ENCODE assay signal across 8 mouse cellular contexts in the genomic region with DNA sequence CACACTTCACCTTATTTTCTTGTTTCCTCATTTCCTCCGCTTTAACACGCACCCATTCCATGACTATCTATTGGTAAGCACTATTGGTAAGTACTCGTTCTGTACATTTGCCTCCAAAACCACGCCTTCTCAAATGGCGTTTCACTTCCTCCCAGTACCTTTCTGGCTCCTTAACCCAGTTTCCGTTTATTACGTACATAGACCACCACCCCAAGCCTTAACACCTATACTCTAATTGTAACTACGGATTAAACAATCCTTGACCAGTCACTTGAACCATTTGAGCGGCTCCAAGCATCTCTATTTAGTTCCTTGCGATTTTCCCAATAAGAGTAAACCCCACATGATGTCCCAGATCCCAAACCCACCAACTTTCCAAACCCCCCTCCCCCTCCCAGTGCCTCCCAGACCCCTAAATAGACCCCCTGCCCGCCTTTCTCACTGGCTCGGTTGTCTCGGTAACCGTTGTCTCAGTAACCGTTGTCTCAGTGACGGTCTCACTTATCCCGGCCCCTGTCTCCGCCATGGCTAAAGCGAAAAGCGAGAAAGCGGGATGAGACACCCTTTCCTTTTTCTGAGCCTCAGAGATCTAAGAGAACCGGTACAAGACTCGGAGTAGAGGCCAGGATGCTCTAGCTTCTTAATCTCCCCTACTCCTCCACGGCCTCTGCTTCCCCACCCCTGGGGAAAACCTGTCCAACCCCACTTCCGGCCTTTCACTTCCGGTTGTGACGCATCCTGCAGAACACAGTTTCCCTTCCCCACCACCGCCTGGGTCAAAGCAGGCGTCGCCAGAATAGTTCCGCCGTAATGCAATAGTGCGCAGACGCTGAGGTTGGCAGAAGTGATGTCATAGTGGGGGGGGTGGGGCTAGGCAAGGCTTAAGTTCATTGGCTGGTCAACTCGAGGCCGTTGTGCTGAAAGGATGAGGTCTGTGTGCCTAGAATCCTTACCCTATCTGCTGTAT. TPM values are rescaled to one million over a fixed set of nuclear protein-coding genes. Genes with fewer than 3 reads are reported as not detected.
DNase-seq lines count a peak whose midpoint lies in the region; ATAC-seq and TF ChIP-seq lines count a peak whose summit lies in the region.

A gene (minus strand): TSS at position 761 of the 967 bp plus-strand sequence.

- H3K27me3 ChIP-seq in heart, embryonic 12.5 days (replicated peaks): peaks cover 5% of the 10 kb centered on the region
- peaks cover 1% of the 10 kb centered on the region; the same call in 1 of the 2 replicates for H3K27me3 ChIP-seq in kidney, postnatal 0 days (ENCODE audit: insufficient read depth, low read length)
- peaks cover 22% of the 10 kb centered on the region for H3K27me3 ChIP-seq in liver, embryonic 11.5 days (replicated peaks; ENCODE audit: control insufficient read depth, insufficient read depth, low read length)
- peaks cover 4% of the 10 kb centered on the region; the same call in 1 of the 2 replicates for H3K27me3 ChIP-seq in stomach, embryonic 14.5 days (ENCODE audit: control insufficient read depth, insufficient read depth, low read length)

- no peaks in the 10 kb centered on the region for H3K9me3 ChIP-seq in heart, embryonic 12.5 days (replicated peaks)
- no peaks in the 10 kb centered on the region for H3K9me3 ChIP-seq in kidney, postnatal 0 days (replicated peaks; ENCODE audit: low read length)
- no peaks in the 10 kb centered on the region for H3K9me3 ChIP-seq in liver, embryonic 11.5 days (ENCODE audit: control insufficient read depth, low read length)
- H3K9me3 ChIP-seq in stomach, embryonic 14.5 days (ENCODE audit: control insufficient read depth, low read depth, low read length): no peaks in the 10 kb centered on the region

- H3K27ac ChIP-seq in heart, embryonic 12.5 days (ENCODE audit: poor library complexity, severe bottlenecking): peak within 1 kb of the TSS; percentile 69
- peak within 1 kb of the TSS; percentile 58; the same call in 1 of the 2 replicates for H3K27ac ChIP-seq in kidney, postnatal 0 days
- peak within 1 kb of the TSS; percentile 43 for H3K27ac ChIP-seq in liver, embryonic 11.5 days (ENCODE audit: low read depth, low read length)
- 0 out of 2 replicates have a peak within 1 kb of the TSS, but pooled peaks have one; percentile 21 for H3K27ac ChIP-seq in stomach, embryonic 14.5 days (ENCODE audit: low read length)

- peaks cover 12% of the 10 kb centered on the region for H3K4me1 ChIP-seq in heart, embryonic 12.5 days (replicated peaks)
- H3K4me1 ChIP-seq in kidney, postnatal 0 days (replicated peaks; ENCODE audit: insufficient read depth, low read length): peaks cover 4% of the 10 kb centered on the region; the same call in 1 of the 2 replicates
- no peaks in the 10 kb centered on the region for H3K4me1 ChIP-seq in liver, embryonic 11.5 days (replicated peaks; ENCODE audit: control insufficient read depth, insufficient read depth, low read length)
- peaks cover 9% of the 10 kb centered on the region; the same call in 1 of the 2 replicates for H3K4me1 ChIP-seq in stomach, embryonic 14.5 days (ENCODE audit: control insufficient read depth, insufficient read depth, low read length)

- peaks cover 26% of the 10 kb centered on the region for H3K36me3 ChIP-seq in heart, embryonic 12.5 days
- H3K36me3 ChIP-seq in kidney, postnatal 0 days (ENCODE audit: insufficient read depth, low read length): 0 out of 2 replicates have a peak, but pooled peaks cover 5% of the 10 kb centered on the region
- peaks cover 7% of the 10 kb centered on the region; the same call in 1 of the 2 replicates for H3K36me3 ChIP-seq in liver, embryonic 11.5 days (ENCODE audit: control insufficient read depth, insufficient read depth, low read length)
- peaks cover 21% of the 10 kb centered on the region for H3K36me3 ChIP-seq in stomach, embryonic 14.5 days (ENCODE audit: control insufficient read depth, insufficient read depth, low read length)

- H3K9ac ChIP-seq in heart, embryonic 12.5 days: peak within 1 kb of the TSS; percentile 86
- H3K9ac ChIP-seq in kidney, postnatal 0 days (ENCODE audit: low read depth, low read length): peak within 1 kb of the TSS; percentile 70
- H3K9ac ChIP-seq in liver, embryonic 11.5 days (ENCODE audit: low read depth, low read length): peak within 1 kb of the TSS; percentile 73
- peak within 1 kb of the TSS; percentile 67 for H3K9ac ChIP-seq in stomach, embryonic 14.5 days (replicated peaks; ENCODE audit: low read depth, low read length)

- H3K4me3 ChIP-seq in heart, embryonic 12.5 days: peak within 1 kb of the TSS; percentile 80
- peak within 1 kb of the TSS; percentile 70 for H3K4me3 ChIP-seq in kidney, postnatal 0 days (replicated peaks; ENCODE audit: low read depth, low read length)
- H3K4me3 ChIP-seq in liver, embryonic 11.5 days (ENCODE audit: low read depth, low read length): peak within 1 kb of the TSS; percentile 86
- peak within 1 kb of the TSS; percentile 77 for H3K4me3 ChIP-seq in stomach, embryonic 14.5 days (ENCODE audit: low read depth, low read length)

- DNase-seq in CD4-positive helper T cell, adult 2 months (ENCODE audit: low read depth, low spot score): peak; percentile 97
- DNase-seq in brain, embryonic 18.5 days (ENCODE audit: low read depth, low spot score): peak; percentile 99
- DNase-seq in kidney, postnatal 0 days (ENCODE audit: low spot score): peak; percentile 98
- peak; percentile 90 for DNase-seq in liver, embryonic 11.5 days (ENCODE audit: low spot score)
- DNase-seq in naive thymus-derived CD4-positive, alpha-beta T cell, adult 2 months (ENCODE audit: low read depth): peak; percentile 97

- peak within 1 kb of the TSS; percentile 75 for H3K4me2 ChIP-seq in heart, embryonic 12.5 days
- peak within 1 kb of the TSS; percentile 69 for H3K4me2 ChIP-seq in kidney, postnatal 0 days (ENCODE audit: low read length)
- H3K4me2 ChIP-seq in liver, embryonic 11.5 days: peak within 1 kb of the TSS; percentile 66
- H3K4me2 ChIP-seq in stomach, embryonic 14.5 days (replicated peaks; ENCODE audit: low read depth, low read length): peak within 1 kb of the TSS; percentile 77

- peak; percentile 98 for ATAC-seq in erythroid progenitor cell, adult 5-6 weeks (replicated peaks; ENCODE audit: low FRiP score, poor library complexity, severe bottlenecking)
- peak; percentile 97 for ATAC-seq in heart, embryonic 12.5 days (ENCODE audit: insufficient number of reproducible peaks, low FRiP score)
- ATAC-seq in kidney, postnatal 0 days (replicated peaks; ENCODE audit: low FRiP score, low read depth): peak; percentile 98
- peak; percentile 95 for ATAC-seq in liver, embryonic 11.5 days (replicated peaks; ENCODE audit: low FRiP score)
- peak; percentile 98 for ATAC-seq in stomach, embryonic 14.5 days (ENCODE audit: insufficient number of reproducible peaks, insufficient read depth, low FRiP score, low read depth)

- 2% methylated on average over 36 of the region's 36 CpGs for WGBS in heart, embryonic 12.5 days
- 2% methylated on average over 36 of the region's 36 CpGs for WGBS in kidney, postnatal 0 days
- WGBS in liver, embryonic 11.5 days: 2% methylated on average over 36 of the region's 36 CpGs
- 2% methylated on average over 36 of the region's 36 CpGs for WGBS in stomach, embryonic 14.5 days

- TF ChIP-seq CTCF in kidney, postnatal 0 days (IDR thresholded peaks at IDR 0.05; ENCODE audit: low read depth): 0 out of 2 replicates have a peak, but pooled peaks have one; percentile 1

RNA-seq across cellular contexts. Expression of the gene that starts here (rescaled TPM):
- total RNA-seq in erythroid progenitor cell, adult 5-6 weeks (2015; ENCODE audit: low replicate concordance): 8.6 and 24.3 TPM in 2 replicates
- 2.2 and 10.8 TPM in 2 replicates for total RNA-seq in erythroid progenitor cell, adult 5-6 weeks (2017; ENCODE audit: low replicate concordance)
- polyA plus RNA-seq in heart, embryonic 12.5 days (2016; fragmentation: Nextera tagmentation; extraction: Ambion mirVana): 83.2 and 83.8 TPM in 2 replicates
- polyA plus RNA-seq in kidney, postnatal 0 days (2015; fragmentation: Nextera tagmentation; extraction: Ambion mirVana): 105 and 110 TPM in 2 replicates
- polyA plus RNA-seq in liver, embryonic 11.5 days (2014; fragmentation: Nextera tagmentation; extraction: Ambion mirVana): 78.5 and 84.7 TPM in 2 replicates
- polyA plus RNA-seq in stomach, embryonic 14.5 days (2014; fragmentation: Nextera tagmentation; extraction: Ambion mirVana): 115 and 120 TPM in 2 replicates

Comparison
In these comparisons a context has a peak if more than half of its experiments do, and no peak if none do; other contexts are left out.
1. Peak in every context shown above with its lines: DNase-seq, ATAC-seq, H3K4me3 ChIP-seq and H3K27ac ChIP-seq.